Mouse (Mus musculus) T-helper 1 cell (primary cell): ENCODE measurements around the gene Nek2.

Source experiments
- in situ Hi-C: fragments of 300-600 bp; cut with MboI, MseI; formaldehyde crosslinking; loops from one replicate; pipeline ENCODE4 v1.15.1; 2025; ENCODE audit warnings: high pct_unique_total_duplicates

The Nek2 gene

DNA sequence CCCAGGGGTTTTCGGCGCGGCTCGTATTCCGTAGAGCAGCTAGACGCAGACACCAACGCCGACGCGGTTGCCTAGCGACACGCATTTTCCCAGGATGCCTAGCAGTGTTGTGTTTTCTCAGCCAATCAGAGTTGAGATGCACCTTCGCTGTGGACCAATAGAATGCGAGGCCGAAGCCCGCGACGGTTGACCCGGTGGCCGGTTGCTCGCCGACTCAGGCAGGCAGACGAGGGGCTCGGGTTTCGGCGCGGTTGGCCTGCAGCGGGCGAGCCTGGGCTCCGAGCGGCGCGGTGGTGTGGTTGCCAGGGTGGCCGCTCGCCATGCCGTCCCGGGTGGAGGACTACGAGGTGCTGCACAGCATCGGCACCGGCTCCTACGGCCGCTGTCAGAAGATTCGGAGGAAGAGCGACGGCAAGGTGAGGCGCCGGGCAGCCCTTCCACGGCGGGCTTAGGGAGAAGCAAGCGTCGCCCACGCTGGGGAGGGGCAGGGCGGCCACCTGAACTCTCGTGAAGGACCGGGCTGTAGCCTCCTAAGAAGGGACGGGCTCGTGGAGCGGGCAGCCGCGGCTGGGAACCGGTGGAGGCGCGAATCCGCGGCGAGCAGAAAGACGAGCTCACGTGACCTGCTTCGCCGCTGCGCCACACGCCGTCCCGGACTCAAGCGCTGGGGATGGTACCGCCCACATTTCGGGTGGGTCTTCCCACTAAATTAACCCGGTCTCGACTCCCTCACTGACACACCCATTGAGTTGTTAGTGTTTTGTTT lies at the start of gene Nek2:
Gene Nek2, plus strand, starts transcription at position 119 of the 766 bp plus-strand sequence.
- in situ Hi-C loops = loop anchor here (10.0 kb wide), 1 partner anchor 507 kb away; the partner anchor contains the start of gene Nenf

DNA sequence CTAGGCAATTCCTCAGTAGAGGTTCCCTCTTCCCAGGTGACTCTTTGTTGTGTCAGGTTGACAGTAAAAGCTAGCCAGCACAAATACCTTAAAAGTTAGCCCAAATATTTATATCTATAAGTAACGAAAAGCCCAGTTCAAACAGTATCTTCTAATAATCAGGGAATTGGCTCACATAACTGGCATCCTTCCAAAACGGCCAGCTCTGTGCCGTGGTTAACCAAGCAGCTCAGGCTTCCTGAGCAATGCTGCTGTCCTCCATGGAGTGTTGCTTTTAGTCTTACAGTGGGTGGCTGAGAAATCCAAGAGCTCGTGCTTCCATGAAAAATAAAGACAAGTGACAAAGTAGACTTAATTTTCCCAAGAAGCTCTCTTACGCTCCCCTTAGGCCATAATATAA lies 47.1 kb upstream of the Nek2 start:
- in situ Hi-C loops = no loop called here

DNA sequence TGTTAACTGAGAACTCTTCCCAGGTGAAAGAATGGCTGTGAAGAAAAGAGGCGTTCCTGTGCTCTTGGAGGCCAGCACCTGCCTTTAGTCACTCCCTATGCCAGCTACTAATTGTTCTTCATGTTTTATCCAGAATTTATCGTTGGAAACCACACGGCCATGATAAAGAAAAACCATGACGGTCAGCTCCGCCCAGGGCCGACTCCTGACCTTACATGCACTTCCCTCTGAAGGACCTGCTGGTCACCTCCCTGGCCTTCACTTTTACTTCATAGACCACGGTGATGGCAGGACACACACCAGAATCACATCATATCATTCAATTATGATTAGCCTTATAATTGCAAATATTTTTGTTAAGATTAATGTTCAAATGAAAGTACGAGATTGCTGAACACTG lies 46.1 kb upstream of the Nek2 start:
- in situ Hi-C loops = no loop called here

DNA sequence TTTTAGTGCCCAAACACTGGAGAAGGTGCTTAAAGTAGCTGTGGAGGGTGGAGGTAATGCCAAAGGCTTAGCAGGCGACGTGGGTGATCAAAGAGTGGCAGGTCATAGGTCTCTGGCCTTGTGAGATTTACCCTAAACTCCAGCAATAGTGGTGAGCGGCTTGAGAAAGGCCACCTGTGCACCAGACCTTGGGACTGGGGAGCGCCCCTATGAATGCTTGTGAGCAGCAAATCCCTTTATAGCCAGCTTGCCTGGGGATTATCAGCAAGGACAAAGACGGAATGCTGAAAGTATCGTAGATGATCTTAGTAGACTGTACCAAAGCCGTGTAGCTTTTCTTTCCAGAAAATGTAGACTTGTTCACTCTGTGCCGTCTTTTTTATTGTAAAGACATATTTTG lies 43.7 kb upstream of the Nek2 start:
- in situ Hi-C loops = no loop called here

DNA sequence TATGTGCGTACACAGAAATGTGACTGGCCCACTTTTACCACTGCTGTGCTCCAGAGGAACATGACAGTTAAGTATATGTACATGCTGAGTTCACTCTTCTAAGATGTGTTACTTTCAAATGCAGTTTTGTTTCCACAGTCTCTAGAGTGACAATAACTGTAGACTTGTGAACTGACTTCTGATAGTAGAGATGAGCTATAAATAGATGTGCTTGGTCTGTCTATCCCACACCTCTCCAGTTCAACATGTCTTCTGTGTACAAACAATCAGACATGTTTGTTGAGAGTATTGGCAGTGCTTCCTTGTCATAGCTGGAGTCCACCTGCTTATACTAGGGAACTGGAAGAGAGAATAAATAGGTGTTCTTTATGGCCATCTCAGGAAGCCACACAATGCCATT lies 40.8 kb upstream of the Nek2 start:
- in situ Hi-C loops = no loop called here

DNA sequence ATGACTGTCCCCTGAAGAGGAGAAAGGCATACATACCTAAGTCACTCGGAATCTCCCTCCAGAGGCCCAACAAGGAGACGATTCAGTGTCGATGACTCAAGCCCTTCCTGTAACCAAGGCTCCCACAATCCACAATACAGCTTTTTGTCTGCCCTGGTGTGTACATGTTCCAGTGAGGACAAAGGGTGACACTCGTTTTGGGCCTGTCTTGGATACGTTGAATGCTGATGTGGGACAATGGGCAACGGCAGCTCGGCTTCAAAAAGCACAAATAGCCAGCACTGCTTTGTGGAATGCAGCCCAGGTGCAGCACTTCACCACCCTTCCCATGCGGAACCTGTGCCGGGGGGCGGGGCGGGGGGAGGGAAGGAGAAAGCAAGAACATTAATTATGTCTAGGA lies 36.1 kb upstream of the Nek2 start:
- in situ Hi-C loops = no loop called here

GRCm38 (mm10) chr1:191786255-191786654 lies 35.0 kb upstream of the Nek2 start:
- in situ Hi-C loops = no loop called here

DNA sequence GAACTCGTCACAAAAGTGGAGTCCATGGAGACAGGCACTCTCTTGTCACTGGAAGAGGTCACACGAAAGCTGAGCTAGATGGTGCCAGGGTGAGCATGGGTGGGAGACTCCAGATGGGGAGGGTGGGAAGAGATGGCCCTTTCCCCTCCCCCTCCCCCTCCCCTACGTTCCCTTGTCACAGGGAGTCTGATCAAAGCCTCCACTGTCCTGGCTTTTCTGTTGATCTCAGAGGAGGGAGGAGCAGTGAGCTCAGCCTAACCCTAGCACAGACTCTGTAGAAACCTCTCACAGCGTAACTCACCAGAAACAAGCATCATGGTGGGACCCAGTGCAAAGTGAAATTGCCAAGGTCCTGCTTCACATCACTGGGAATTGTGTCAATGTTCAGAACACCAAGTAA lies 33.9 kb upstream of the Nek2 start:
- in situ Hi-C loops = no loop called here

DNA sequence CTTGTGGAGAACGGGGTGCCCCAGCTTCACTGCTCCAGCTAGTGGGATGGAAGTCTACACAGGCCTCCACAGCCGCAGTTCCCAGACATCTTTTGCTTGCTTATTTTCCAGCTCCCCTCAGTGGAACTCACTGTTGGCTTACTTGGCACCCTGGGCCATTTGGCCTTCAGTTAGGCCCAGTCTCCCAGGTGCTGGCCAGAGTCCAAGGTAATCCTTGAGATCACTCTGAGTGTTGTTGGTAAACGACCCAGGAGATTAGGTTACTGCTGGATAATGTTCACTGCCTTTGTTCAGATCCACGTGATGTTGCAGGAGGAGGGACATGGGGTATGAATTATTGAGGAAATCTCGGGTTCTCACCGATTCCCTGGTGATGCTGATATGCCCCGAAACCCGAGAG lies 28.3 kb upstream of the Nek2 start:
- in situ Hi-C loops = no loop called here

- in situ Hi-C loops = no loop called here
Measured at GRCm38 (mm10) chr1:191793888-191794532, 27.2 kb upstream of the Nek2 start.

DNA sequence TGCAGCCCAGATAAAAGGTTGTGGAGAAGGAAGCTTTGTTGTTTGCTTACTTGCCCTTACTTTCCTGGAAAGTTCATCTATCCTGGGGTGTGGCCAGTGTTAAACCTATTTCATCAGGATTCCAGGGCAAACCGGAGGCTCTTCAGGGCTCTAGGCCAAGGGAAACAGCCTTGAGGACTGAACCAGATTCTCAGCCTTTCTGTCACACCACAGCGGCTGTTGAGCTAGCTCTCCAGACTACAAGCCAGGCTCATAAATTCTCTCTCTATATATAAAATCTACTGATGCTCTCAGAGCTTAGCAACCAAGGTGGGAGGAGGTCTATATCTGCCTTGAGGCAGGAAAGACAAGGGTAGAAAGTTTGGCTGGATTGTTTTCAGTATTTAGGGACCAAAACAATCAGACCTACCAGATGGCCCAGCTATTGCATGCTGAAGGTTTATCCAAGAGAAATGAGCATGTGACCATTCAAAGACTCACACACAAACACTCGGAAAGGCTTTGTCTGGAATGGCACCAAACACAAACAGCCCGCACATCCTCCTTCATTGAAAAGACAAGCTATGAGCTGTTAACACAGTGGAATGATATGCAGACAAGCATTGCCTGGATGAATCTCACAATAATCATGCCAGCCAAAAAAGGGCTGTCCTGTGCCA lies 24.9 kb upstream of the Nek2 start:
- in situ Hi-C loops = no loop called here

- in situ Hi-C loops = no loop called here
Measured at GRCm38 (mm10) chr1:191802093-191802819, 19.0 kb upstream of the Nek2 start.

DNA sequence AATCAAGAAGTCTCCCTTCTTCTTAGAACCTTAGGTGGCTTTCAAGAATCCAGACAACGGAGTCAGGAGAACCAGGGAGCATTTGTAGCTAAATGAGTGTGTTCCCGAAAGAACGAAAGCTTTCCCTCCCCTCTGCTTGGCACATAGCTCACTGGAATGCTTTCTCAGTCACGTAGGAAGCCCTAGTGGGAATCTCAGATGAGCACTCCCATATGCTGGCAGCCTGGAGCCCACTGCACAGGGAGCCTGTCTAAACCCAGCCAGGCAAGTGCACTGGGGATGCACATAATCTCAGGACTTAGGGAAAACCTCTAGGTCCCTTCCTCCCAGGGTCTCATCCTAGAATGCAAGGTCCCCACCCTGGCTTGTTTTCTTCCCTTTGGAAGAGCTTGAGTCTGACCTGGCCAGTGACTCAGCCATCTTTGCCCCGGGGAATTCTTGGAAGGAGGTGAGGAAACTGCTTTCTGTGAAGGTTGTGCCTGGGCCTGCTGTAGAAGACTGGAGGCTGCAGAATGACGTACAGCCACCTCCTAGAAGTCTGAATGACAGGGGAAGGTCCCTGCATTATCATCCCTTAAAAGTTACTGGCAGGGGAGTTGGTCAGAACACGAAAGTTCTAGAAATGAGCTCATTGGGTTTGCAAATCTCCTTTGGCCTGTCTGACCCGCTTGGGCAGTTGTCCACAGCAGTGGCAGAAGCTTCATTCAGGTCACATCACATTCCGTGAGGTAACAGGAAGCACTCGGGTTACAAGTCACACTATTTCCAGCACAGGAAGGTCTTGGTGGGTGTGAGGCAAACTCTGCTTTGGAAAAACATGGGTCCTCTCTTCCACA lies 18.2 kb upstream of the Nek2 start:
- in situ Hi-C loops = no loop called here

- in situ Hi-C loops = no loop called here
Measured at GRCm38 (mm10) chr1:191804747-191805146, 16.5 kb upstream of the Nek2 start.

DNA sequence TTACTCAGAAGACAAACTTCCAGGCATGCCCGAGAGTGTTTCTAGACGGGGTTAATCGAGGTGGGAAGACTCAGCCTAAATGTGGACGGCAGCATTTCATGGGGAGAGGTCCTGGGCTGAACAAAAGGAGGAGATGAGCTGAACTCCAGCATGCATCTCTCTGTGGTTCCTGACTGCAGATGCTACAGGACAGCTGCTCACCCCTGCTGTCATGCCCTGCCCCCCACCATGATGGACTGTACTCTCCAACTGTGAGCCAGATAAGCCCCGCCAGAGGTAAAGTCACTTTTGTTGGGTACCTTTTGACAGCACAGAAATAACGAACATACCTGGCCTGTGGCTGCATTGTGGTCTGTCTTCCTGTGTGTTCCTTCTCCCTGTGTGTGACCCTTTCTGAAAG lies 15.5 kb upstream of the Nek2 start:
- in situ Hi-C loops = no loop called here

DNA sequence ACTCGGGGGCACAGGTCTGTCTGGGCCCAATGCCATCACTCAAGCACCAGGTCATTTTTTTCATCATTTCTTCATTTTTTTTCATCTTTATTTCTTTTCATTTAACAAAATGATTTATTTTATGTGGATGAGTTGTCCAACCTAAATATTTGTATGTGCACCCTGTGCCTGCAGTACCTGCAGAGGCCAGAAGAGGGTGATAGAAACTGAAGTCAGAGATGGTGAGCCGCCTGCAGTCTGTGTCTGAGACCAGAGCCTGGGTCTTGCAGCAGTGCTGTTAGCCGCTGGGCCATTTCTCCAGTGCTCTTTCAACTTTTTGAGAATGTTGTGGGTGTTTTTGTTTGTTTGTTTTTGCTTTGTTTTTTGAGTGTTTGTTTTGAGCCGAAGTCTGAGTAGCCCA lies 14.5 kb upstream of the Nek2 start:
- in situ Hi-C loops = no loop called here

DNA sequence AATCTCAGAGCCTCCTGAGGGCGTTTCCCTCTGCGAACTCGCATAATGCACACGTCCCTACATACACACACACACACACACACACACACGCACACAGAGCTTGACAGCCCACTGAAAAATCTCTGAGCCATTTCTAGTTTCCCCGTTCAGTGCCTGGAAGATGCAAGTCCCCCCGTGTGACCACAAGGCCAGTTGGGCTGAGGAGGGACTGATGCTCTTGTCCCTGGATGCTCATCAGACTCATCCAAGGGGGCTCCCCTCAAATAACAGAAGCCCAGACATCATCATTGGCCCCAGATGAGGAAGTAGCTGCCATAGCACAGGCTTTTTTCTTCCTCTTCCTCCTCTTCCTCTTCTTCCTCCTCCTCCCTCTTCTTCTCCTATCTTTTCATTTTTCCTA lies 13.3 kb upstream of the Nek2 start:
- in situ Hi-C loops = no loop called here

DNA sequence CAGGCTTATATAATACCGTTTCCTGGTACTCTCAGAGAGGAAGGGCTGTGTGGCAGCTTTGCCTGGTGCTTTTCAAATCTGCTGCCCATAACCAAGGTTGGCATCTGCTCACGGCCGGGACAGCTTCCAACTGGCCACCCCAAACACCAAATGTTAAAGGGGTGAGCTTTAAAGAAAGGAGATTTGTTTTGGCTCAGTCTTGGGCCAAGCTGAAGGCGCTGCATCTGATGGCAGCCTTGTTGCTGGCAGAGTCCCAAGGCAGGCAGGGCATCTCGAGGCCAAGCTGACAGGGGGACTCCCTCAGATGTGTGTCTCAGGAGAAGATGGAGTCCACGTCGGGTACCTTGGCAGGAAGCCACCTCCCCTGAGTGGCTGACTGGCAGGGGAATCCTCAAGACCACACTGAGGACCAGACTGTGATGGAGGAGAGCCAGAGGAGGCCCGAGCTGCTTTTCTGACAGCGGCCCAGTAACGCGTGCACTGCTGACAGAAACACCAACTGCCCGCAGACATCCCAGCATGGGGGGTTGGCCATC lies 12.5 kb upstream of the Nek2 start:
- in situ Hi-C loops = no loop called here

GRCm38 (mm10) chr1:191811774-191812173 lies 9.5 kb upstream of the Nek2 start:
- in situ Hi-C loops = loop anchor here (10.0 kb wide), 1 partner anchor 207 kb away; no protein-coding TSS in a partner anchor

GRCm38 (mm10) chr1:191812949-191813691 lies 8.1 kb upstream of the Nek2 start:
- in situ Hi-C loops = loop anchor here (10.0 kb wide), 1 partner anchor 208 kb away; no protein-coding TSS in a partner anchor
